ENCODE assay signal across 11 mouse cellular contexts in genomic region chr6:145578457-145579185, GRCm38 (mm10). TPM values are rescaled to one million over a fixed set of nuclear protein-coding genes. Genes with fewer than 3 reads are reported as not detected.
A peak's percentile ranks its signal among the peaks of the same experiment; 100 is the strongest.
DNase-seq lines count a peak whose midpoint lies in the region; ATAC-seq and TF ChIP-seq lines count a peak whose summit lies in the region.
"Had no signal": no experiment of that assay in that cellular context is flagged by ENCODE, and none has a peak within 500 bp of the region (broad histone marks: within the 10 kb centered on the region; RNA-seq: fewer than 3 reads in every experiment).

No protein-coding gene starts in this region.

- H3K4me3 ChIP-seq in left cerebral cortex, adult 2 months, result no peak overlapping the region
- H3K4me3 ChIP-seq in kidney, adult 2 months (ENCODE audit: insufficient read depth, low read depth, low read length), result no peak overlapping the region
- H3K4me3 ChIP-seq in midbrain, embryonic 12.5 days, result no peak overlapping the region
- H3K4me3 ChIP-seq in intestine, embryonic 15.5 days (replicated peaks), result no peak overlapping the region
- no peak overlapping the region for H3K4me3 ChIP-seq in thymus, adult 2 months (ENCODE audit: control insufficient read depth, insufficient read depth, low read length)
- H3K4me3 ChIP-seq: neural tube, embryonic 12.5 days had no signal

- H3K27ac ChIP-seq in left cerebral cortex, adult 2 months, result peak overlapping the region; percentile 21
- no peak overlapping the region for H3K27ac ChIP-seq in kidney, adult 2 months (ENCODE audit: insufficient read depth, low read depth, low read length)
- H3K27ac ChIP-seq in midbrain, embryonic 12.5 days (replicated peaks), result peak overlapping the region; percentile 42
- no peak overlapping the region for H3K27ac ChIP-seq in intestine, embryonic 15.5 days
- H3K27ac ChIP-seq in thymus, adult 2 months (ENCODE audit: control insufficient read depth, insufficient read depth, low read length), result no peak overlapping the region
- H3K27ac ChIP-seq: neural tube, embryonic 12.5 days had no signal

- H3K27me3 ChIP-seq in kidney, adult 2 months (replicated peaks; ENCODE audit: control insufficient read depth, insufficient read depth, low read length), result no peaks in the 10 kb centered on the region
- no peaks in the 10 kb centered on the region for H3K27me3 ChIP-seq in midbrain, embryonic 12.5 days
- H3K27me3 ChIP-seq in intestine, embryonic 15.5 days (replicated peaks), result no peaks in the 10 kb centered on the region
- no peaks in the 10 kb centered on the region for H3K27me3 ChIP-seq in thymus, adult 2 months (ENCODE audit: control insufficient read depth, insufficient read depth, low read length)
- H3K27me3 ChIP-seq: neural tube, embryonic 12.5 days had no signal

- no peak for DNase-seq in left cerebral cortex, adult 2 months (ENCODE audit: extremely low spot score in 1 of 2, low spot score in 2 of 2)
- no peak for DNase-seq in left cerebral cortex, adult 8-10 months (ENCODE audit: low spot score in 2 of 2)
- DNase-seq in embryo, embryonic 10.5 days (ENCODE audit: low spot score), result peak; percentile 24
- DNase-seq in kidney, adult 2 months, result peak; percentile 66
- no peak for DNase-seq in right cerebral cortex, postnatal 10 days (ENCODE audit: low spot score in 2 of 2)
- DNase-seq in thymus, adult 2 months, result no peak
- DNase-seq: cerebellum, adult 9-10 months had no signal

- peaks cover 7% of the 10 kb centered on the region for H3K4me1 ChIP-seq in kidney, adult 2 months (ENCODE audit: control insufficient read depth, insufficient read depth, low read length)
- H3K4me1 ChIP-seq in midbrain, embryonic 12.5 days, result peaks cover 14% of the 10 kb centered on the region
- 0 out of 2 replicates have a peak, but pooled peaks cover 3% of the 10 kb centered on the region for H3K4me1 ChIP-seq in intestine, embryonic 15.5 days (replicated peaks)
- H3K4me1 ChIP-seq in thymus, adult 2 months (replicated peaks; ENCODE audit: control insufficient read depth, insufficient read depth, low read length), result no peaks in the 10 kb centered on the region

- H3K36me3 ChIP-seq in kidney, adult 2 months (ENCODE audit: control insufficient read depth, insufficient read depth, low read length), result no peaks in the 10 kb centered on the region
- no peaks in the 10 kb centered on the region for H3K36me3 ChIP-seq in midbrain, embryonic 12.5 days
- H3K36me3 ChIP-seq in intestine, embryonic 15.5 days, result no peaks in the 10 kb centered on the region
- H3K36me3 ChIP-seq in thymus, adult 2 months (ENCODE audit: control insufficient read depth, insufficient read depth, low read length), result no peaks in the 10 kb centered on the region
- H3K36me3 ChIP-seq: G1E; neural tube, embryonic 12.5 days had no signal

- H3K9me3 ChIP-seq in midbrain, embryonic 12.5 days, result no peaks in the 10 kb centered on the region
- no peaks in the 10 kb centered on the region for H3K9me3 ChIP-seq in intestine, embryonic 15.5 days
- H3K9me3 ChIP-seq: neural tube, embryonic 12.5 days had no signal

- no peak overlapping the region for H3K4me2 ChIP-seq in midbrain, embryonic 12.5 days (replicated peaks)
- no peak overlapping the region for H3K4me2 ChIP-seq in intestine, embryonic 15.5 days (replicated peaks)
- H3K4me2 ChIP-seq: neural tube, embryonic 12.5 days had no signal

- no peak for TF ChIP-seq CTCF in left cerebral cortex, adult 2 months (IDR thresholded peaks at IDR 0.05)
- TF ChIP-seq CTCF in kidney, adult 2 months (conservative IDR thresholded peaks at IDR 0.05; ENCODE audit: insufficient read depth, insufficient read length, low read depth, low read length), result no peak
- no peak for TF ChIP-seq CTCF in thymus, adult 2 months (IDR thresholded peaks at IDR 0.05; ENCODE audit: borderline replicate concordance, control insufficient read depth, extremely low read depth, insufficient read depth, low read length, poor library complexity)

- ATAC-seq in midbrain, embryonic 12.5 days (ENCODE audit: low FRiP score, low read depth), result 0 out of 2 replicates have a peak, but pooled peaks have one; percentile 63
- no peak for ATAC-seq in intestine, embryonic 15.5 days

- intact Hi-C loops in left cerebral cortex, adult 2 months (cut with DNase I), result no loop called here

- TF ChIP-seq POLR2A in kidney, adult 2 months (IDR thresholded peaks at IDR 0.05; ENCODE audit: low read depth, low read length), result no peak
- TF ChIP-seq POLR2A in thymus, adult 2 months (IDR thresholded peaks at IDR 0.05; ENCODE audit: control insufficient read depth, extremely low read depth, insufficient read depth, low read length, poor library complexity), result no peak

- no peak overlapping the region for H3K9ac ChIP-seq in midbrain, embryonic 12.5 days (replicated peaks)
- no peak overlapping the region for H3K9ac ChIP-seq in intestine, embryonic 15.5 days
- H3K9ac ChIP-seq: neural tube, embryonic 12.5 days had no signal

- 19% methylated on average over 10 of the region's 10 CpGs for WGBS in kidney, adult 2 months
- WGBS in midbrain, embryonic 12.5 days, result 41% methylated on average over 10 of the region's 10 CpGs
- 50% methylated on average over 10 of the region's 10 CpGs for WGBS in intestine, embryonic 15.5 days
- WGBS in thymus, adult 2 months, result 55% methylated on average over 10 of the region's 10 CpGs

RNA-seq across cellular contexts. Expression of gene Lmntd1, which starts 35.5 kb away (rescaled TPM):
- 1 to 10 TPM; 1.8 to 2.0 TPM for total RNA-seq in left cerebral cortex, adult 2 months (2021)
- total RNA-seq in left cerebral cortex, adult 8-10 months (2022), result 1 to 10 TPM; 2.1 to 3.5 (median 2.7) TPM
- polyA plus RNA-seq in kidney, adult 2 months (2012; rRNA removed), result 0.34 and 0.37 TPM in 2 replicates
- polyA plus RNA-seq in midbrain, embryonic 12.5 days (2016; fragmentation: Nextera tagmentation; extraction: Ambion mirVana), result 0.43 and 0.46 TPM in 2 replicates
- polyA plus RNA-seq in intestine, embryonic 15.5 days (2015; fragmentation: Nextera tagmentation; extraction: Ambion mirVana), result 0.73 and 0.80 TPM in 2 replicates
- polyA plus RNA-seq in thymus, adult 2 months (2012; rRNA removed), result 0.32 and 0.38 TPM in 2 replicates
- polyA plus RNA-seq: G1E had no signal

RNA-seq across cellular contexts. Expression of gene Tuba3b, which starts 36.9 kb away (rescaled TPM):
- not detected for total RNA-seq in left cerebral cortex, adult 2 months (2021)
- total RNA-seq in left cerebral cortex, adult 8-10 months (2022), result not detected
- polyA plus RNA-seq in kidney, adult 2 months (2012; rRNA removed), result 0.17 and 0.58 TPM in 2 replicates
- not detected in 2 replicates for polyA plus RNA-seq in midbrain, embryonic 12.5 days (2016; fragmentation: Nextera tagmentation; extraction: Ambion mirVana)
- not detected in 2 replicates for polyA plus RNA-seq in intestine, embryonic 15.5 days (2015; fragmentation: Nextera tagmentation; extraction: Ambion mirVana)
- 0.15 and 0.61 TPM in 2 replicates for polyA plus RNA-seq in thymus, adult 2 months (2012; rRNA removed)
- total RNA-seq: G1E had no signal
- polyA plus RNA-seq: G1E; neural tube, embryonic 12.5 days had no signal

Comparison
In these comparisons a context has a peak if more than half of its experiments do, and no peak if none do; other contexts are left out.
1. DNase-seq: peak in embryo, embryonic 10.5 days (single experiment) and kidney, adult 2 months (single experiment); none in left cerebral cortex, adult 2 months (0 of 2), left cerebral cortex, adult 8-10 months (0 of 2), right cerebral cortex, postnatal 10 days (0 of 2) and thymus, adult 2 months (single experiment).
2. H3K27ac ChIP-seq: peak in left cerebral cortex, adult 2 months (single experiment) and midbrain, embryonic 12.5 days (single experiment); none in kidney, adult 2 months (single experiment), intestine, embryonic 15.5 days (single experiment) and thymus, adult 2 months (single experiment).